Mouse (Mus musculus): ENCODE measurements around the gene Cdk2. TPM values are rescaled to one million over a fixed set of nuclear protein-coding genes. Genes with fewer than 3 reads are reported as not detected.
A peak's percentile ranks its signal among the peaks of the same experiment; 100 is the strongest.

Cdk2 gene
- polyA plus RNA-seq, 1 experiment, result 34.7 TPM

- no peak for TF ChIP-seq MYOG (IDR thresholded peaks at IDR 0.05; ENCODE audit: control insufficient read depth, extremely low read depth, insufficient read length)
- no peak for TF ChIP-seq CEBPB (IDR thresholded peaks at IDR 0.05; ENCODE audit: low read depth)
- no peak for TF ChIP-seq USF1 (IDR thresholded peaks at IDR 0.05; ENCODE audit: low read depth)
- no peak for TF ChIP-seq MAX (IDR thresholded peaks at IDR 0.05)
- TF ChIP-seq MYOD1 (IDR thresholded peaks at IDR 0.05; ENCODE audit: control insufficient read depth, insufficient read length, low read depth), result no peak
- TF ChIP-seq CTCF (IDR thresholded peaks at IDR 0.05; ENCODE audit: control insufficient read depth, insufficient read depth, insufficient read length), result no peak
- TF ChIP-seq FOSL1 (IDR thresholded peaks at IDR 0.05; ENCODE audit: insufficient read depth, low read length, poor library complexity, severe bottlenecking), result no peak
- Histone ChIP-seq H3K27me3 (ENCODE audit: control insufficient read depth, insufficient read depth, insufficient read length) (no peaks in the 10 kb centered on the region), H3K79me3 (ENCODE audit: low read depth) (no peaks in the 10 kb centered on the region), H3K4me3 (ENCODE audit: insufficient read depth, poor library complexity, severe bottlenecking) (no peak overlapping the region), H3ac (ENCODE audit: control insufficient read depth, insufficient read length, low read depth) (no peak overlapping the region), H3K79me2 (ENCODE audit: control insufficient read depth, insufficient read depth) (no peaks in the 10 kb centered on the region), H3K36me3 (ENCODE audit: control insufficient read depth, insufficient read depth) (no peaks in the 10 kb centered on the region)
These were observed 39.5 kb downstream of the Cdk2 start for GRCm38 (mm10) chr10:128665307-128665706.

GRCm38 (mm10) chr10:128664808-128665207 is 40.0 kb downstream of the Cdk2 start:
- Histone ChIP-seq H3K4me3 (ENCODE audit: insufficient read depth, poor library complexity, severe bottlenecking) (no peak overlapping the region), H3K27me3 (ENCODE audit: control insufficient read depth, insufficient read depth, insufficient read length) (no peaks in the 10 kb centered on the region), H3K36me3 (ENCODE audit: control insufficient read depth, insufficient read depth) (no peaks in the 10 kb centered on the region), H3K79me2 (ENCODE audit: control insufficient read depth, insufficient read depth) (no peaks in the 10 kb centered on the region), H3K79me3 (ENCODE audit: low read depth) (no peaks in the 10 kb centered on the region), H3ac (ENCODE audit: control insufficient read depth, insufficient read length, low read depth) (no peak overlapping the region)
- TF ChIP-seq USF1 (IDR thresholded peaks at IDR 0.05; ENCODE audit: low read depth), result no peak
- no peak for TF ChIP-seq MYOD1 (IDR thresholded peaks at IDR 0.05; ENCODE audit: control insufficient read depth, insufficient read length, low read depth)
- TF ChIP-seq MYOG (IDR thresholded peaks at IDR 0.05; ENCODE audit: control insufficient read depth, extremely low read depth, insufficient read length), result no peak

DNA sequence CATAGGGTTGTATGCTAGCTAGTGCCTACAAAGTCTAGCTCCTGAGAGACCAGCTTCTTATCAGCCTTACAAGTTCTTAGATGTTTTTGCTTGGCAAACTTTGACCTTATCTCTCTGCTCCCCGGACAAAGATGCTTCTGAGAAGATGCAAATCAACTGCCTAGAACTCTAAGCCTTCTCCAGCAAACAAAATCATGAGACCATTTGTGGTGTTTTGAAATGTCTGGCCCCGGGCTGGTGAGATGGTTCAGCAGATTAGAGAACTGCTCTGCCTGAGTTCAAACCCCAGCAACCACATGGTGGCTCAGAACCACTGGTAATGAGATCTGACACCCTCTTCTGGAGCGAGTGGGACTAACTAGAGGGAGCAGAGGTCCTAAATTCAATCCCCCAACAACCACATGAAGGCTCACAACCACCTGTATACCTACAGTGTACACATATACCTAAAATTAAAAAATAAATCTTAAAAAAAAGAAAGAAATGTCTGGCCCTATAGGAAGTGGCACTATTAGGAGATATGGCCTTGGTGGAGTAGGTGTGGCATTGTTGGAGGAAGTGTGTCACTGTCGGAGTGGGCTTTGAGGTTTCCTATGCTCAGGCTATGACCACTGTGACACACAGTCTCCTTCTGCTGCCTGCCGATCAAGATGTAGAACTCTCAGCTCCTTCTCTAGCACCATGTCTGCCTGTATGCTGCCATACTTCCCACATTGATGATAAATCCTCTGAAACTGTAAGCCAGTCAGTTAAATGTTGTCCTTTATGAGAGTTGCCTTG is 41.2 kb downstream of the Cdk2 start:
- H3K79me2 ChIP-seq (ENCODE audit: control insufficient read depth, insufficient read depth), result no peaks in the 10 kb centered on the region
- TF ChIP-seq MYOG (IDR thresholded peaks at IDR 0.05; ENCODE audit: control insufficient read depth, extremely low read depth, insufficient read length), result no peak
- no peaks in the 10 kb centered on the region for H3K36me3 ChIP-seq (ENCODE audit: control insufficient read depth, insufficient read depth)
- no peak overlapping the region for H3K4me3 ChIP-seq (ENCODE audit: insufficient read depth, poor library complexity, severe bottlenecking)
- no peaks in the 10 kb centered on the region for H3K79me3 ChIP-seq (ENCODE audit: low read depth)
- no peak overlapping the region for H3ac ChIP-seq (ENCODE audit: control insufficient read depth, insufficient read length, low read depth)
- no peaks in the 10 kb centered on the region for H3K27me3 ChIP-seq (ENCODE audit: control insufficient read depth, insufficient read depth, insufficient read length)

- H3K79me2 ChIP-seq (ENCODE audit: control insufficient read depth, insufficient read depth), result no peaks in the 10 kb centered on the region
- H3K79me3 ChIP-seq (ENCODE audit: low read depth), result no peaks in the 10 kb centered on the region
- no peaks in the 10 kb centered on the region for H3K36me3 ChIP-seq (ENCODE audit: control insufficient read depth, insufficient read depth)
- H3K4me3 ChIP-seq (ENCODE audit: insufficient read depth, poor library complexity, severe bottlenecking), result no peak overlapping the region
- TF ChIP-seq CEBPB (IDR thresholded peaks at IDR 0.05; ENCODE audit: low read depth) (no peak), MYOD1 (IDR thresholded peaks at IDR 0.05; ENCODE audit: control insufficient read depth, insufficient read length, low read depth) (no peak)
- no peaks in the 10 kb centered on the region for H3K27me3 ChIP-seq (ENCODE audit: control insufficient read depth, insufficient read depth, insufficient read length)
- no peak overlapping the region for H3ac ChIP-seq (ENCODE audit: control insufficient read depth, insufficient read length, low read depth)
These were observed 42.4 kb downstream of the Cdk2 start for GRCm38 (mm10) chr10:128662465-128662864.

DNA sequence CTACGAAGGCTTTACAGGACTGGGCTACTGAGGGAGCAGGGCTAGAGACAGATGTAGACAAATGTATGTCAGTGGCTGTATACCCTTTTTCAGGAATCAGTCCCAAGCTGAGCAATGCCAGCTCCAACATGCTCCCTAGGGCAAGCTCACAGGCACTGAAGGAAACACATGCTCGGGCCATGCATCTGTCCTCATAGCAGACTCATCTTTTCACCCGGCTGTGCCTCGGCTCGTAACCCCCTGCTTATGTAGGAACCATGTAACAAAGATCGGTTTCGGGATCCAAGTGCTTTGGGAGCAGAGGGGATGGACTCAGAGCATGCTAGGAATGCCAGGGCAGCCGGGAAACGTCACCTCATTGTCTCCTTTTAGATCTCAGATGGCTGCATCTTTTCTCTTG is 45.3 kb downstream of the Cdk2 start:
- Histone ChIP-seq H3ac (ENCODE audit: control insufficient read depth, insufficient read length, low read depth) (no peak overlapping the region), H3K36me3 (ENCODE audit: control insufficient read depth, insufficient read depth) (no peaks in the 10 kb centered on the region), H3K79me3 (ENCODE audit: low read depth) (peaks cover 1% of the 10 kb centered on the region), H3K27me3 (ENCODE audit: control insufficient read depth, insufficient read depth, insufficient read length) (no peaks in the 10 kb centered on the region), H3K79me2 (ENCODE audit: control insufficient read depth, insufficient read depth) (no peaks in the 10 kb centered on the region), H3K4me3 (ENCODE audit: insufficient read depth, poor library complexity, severe bottlenecking) (no peak overlapping the region)
- TF ChIP-seq FOSL1 (IDR thresholded peaks at IDR 0.05; ENCODE audit: insufficient read depth, low read length, poor library complexity, severe bottlenecking) (no peak), CTCF (IDR thresholded peaks at IDR 0.05; ENCODE audit: control insufficient read depth, insufficient read depth, insufficient read length) (no peak)

DNA sequence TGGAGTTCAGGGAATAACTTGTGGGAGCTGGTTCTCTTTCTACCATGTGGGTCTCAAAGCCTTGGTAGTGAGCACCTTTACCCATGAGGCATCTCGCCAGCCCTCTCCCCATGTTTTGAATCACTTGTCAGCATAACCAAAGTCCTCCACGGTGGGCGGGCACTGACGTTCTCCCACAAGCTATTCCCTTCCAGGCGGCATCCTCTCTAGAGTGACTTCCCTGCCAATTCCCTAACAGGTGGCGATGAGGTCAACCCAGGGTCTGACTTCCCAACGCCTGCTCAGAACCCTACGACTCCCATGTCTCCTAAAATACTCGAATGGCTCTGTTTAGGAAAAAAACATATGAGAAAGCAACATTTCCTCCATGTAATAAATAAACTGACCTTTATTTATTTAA is 47.0 kb downstream of the Cdk2 start:
- peaks cover 1% of the 10 kb centered on the region for H3K79me3 ChIP-seq (ENCODE audit: low read depth)
- H3K79me2 ChIP-seq (ENCODE audit: control insufficient read depth, insufficient read depth), result no peaks in the 10 kb centered on the region
- TF ChIP-seq MYOD1 (IDR thresholded peaks at IDR 0.05; ENCODE audit: control insufficient read depth, insufficient read length, low read depth) (peak; percentile 35), FOSL1 (IDR thresholded peaks at IDR 0.05; ENCODE audit: insufficient read depth, low read length, poor library complexity, severe bottlenecking) (no peak)
- no peaks in the 10 kb centered on the region for H3K27me3 ChIP-seq (ENCODE audit: control insufficient read depth, insufficient read depth, insufficient read length)
- no peak overlapping the region for H3ac ChIP-seq (ENCODE audit: control insufficient read depth, insufficient read length, low read depth)
- no peaks in the 10 kb centered on the region for H3K36me3 ChIP-seq (ENCODE audit: control insufficient read depth, insufficient read depth)
- H3K4me3 ChIP-seq (ENCODE audit: insufficient read depth, poor library complexity, severe bottlenecking), result no peak overlapping the region

Data from C2C12 (cell line).